Mouse (Mus musculus) myocyte (in vitro differentiated cells): Measurements from ENCODE around the gene Camk2n1. TPM values are rescaled to one million over a fixed set of nuclear protein-coding genes. Genes with fewer than 3 reads are reported as not detected.
A peak's percentile ranks its signal among the peaks of the same experiment; 100 is the strongest.
"Not testable (repeated sequence)": the region's sequence is repeated elsewhere in the genome, so short reads cannot be mapped to it uniquely, and the experiment has no call there.

Source experiments
- H3K27me3 ChIP-seq: one replicate; pipeline ENCODE4 v1.6.1; 2011; ENCODE audit not compliant: control insufficient read depth, insufficient read depth, insufficient read length
- H3K36me3 ChIP-seq: one replicate; pipeline ENCODE4 v1.6.1; 2011; ENCODE audit not compliant: control insufficient read depth, insufficient read depth
- H3K4me2 ChIP-seq: one replicate; pipeline ENCODE4 v1.6.1; 2011; ENCODE audit warnings: low read depth, control low read depth
- H3K4me3 ChIP-seq: one replicate; pipeline ENCODE4 v1.5.1; 2011; ENCODE audit warnings: mild to moderate bottlenecking, control low read depth, moderate library complexity
- H3K79me2 ChIP-seq: one replicate; pipeline ENCODE4 v1.6.1; 2011; ENCODE audit not compliant: control insufficient read depth, insufficient read depth
- H3ac ChIP-seq: one replicate; pipeline ENCODE4 v1.6.1; 2011; ENCODE audit not compliant: control insufficient read depth, insufficient read length
- CEBPB ChIP-seq: IDR thresholded peaks from 2 replicates; pipeline ENCODE4 v1.6.1; 2011; ENCODE audit warnings: mild to moderate bottlenecking, moderate library complexity; ENCODE audit not compliant: poor library complexity, insufficient read depth, severe bottlenecking
- E2F4 ChIP-seq: IDR thresholded peaks from one replicate; pipeline ENCODE4 v1.6.1; 2011; ENCODE audit warnings: mild to moderate bottlenecking, control low read depth, moderate library complexity; ENCODE audit not compliant: insufficient read depth
- MAX ChIP-seq: IDR thresholded peaks from one replicate; pipeline ENCODE4 v1.6.1; 2011; ENCODE audit warnings: low read depth, mild to moderate bottlenecking, control low read depth
- MYOD1 ChIP-seq, 3 experiments: IDR thresholded peaks; one replicate each; pipeline ENCODE4 v1.6.1; 2011; ENCODE audit warnings: control low read depth in 2 of 3, low read depth in 2 of 3, mild to moderate bottlenecking in 2 of 3, moderate library complexity in 1 of 3; ENCODE audit not compliant: insufficient read length in 2 of 3, control insufficient read depth in 1 of 3
- MYOG ChIP-seq, 3 experiments: IDR thresholded peaks; one replicate each; pipeline ENCODE4 v1.6.1; 2011; ENCODE audit warnings: control low read depth in 2 of 3, low read depth in 2 of 3, mild to moderate bottlenecking in 2 of 3; ENCODE audit not compliant: insufficient read length in 2 of 3, control insufficient read depth in 1 of 3, insufficient read depth in 1 of 3
- POLR2A ChIP-seq: IDR thresholded peaks from one replicate; pipeline ENCODE4 v1.6.1; 2011; ENCODE audit warnings: low read depth, mild to moderate bottlenecking, control low read depth, moderate library complexity; ENCODE audit not compliant: insufficient read length
- POLR2AphosphoS2 ChIP-seq: IDR thresholded peaks from one replicate; pipeline ENCODE4 v1.6.1; 2011; ENCODE audit warnings: low read depth, control low read depth; ENCODE audit not compliant: insufficient read length
- REST ChIP-seq: IDR thresholded peaks from one replicate; pipeline ENCODE4 v1.6.1; 2011; ENCODE audit warnings: mild to moderate bottlenecking, control low read depth, moderate library complexity; ENCODE audit not compliant: insufficient read depth, insufficient read length
- SRF ChIP-seq: IDR thresholded peaks from one replicate; pipeline ENCODE4 v1.6.1; 2011; ENCODE audit warnings: low read depth; ENCODE audit not compliant: control insufficient read depth, insufficient read length
- TCF12 ChIP-seq: IDR thresholded peaks from one replicate; pipeline ENCODE4 v1.6.1; 2011; ENCODE audit warnings: mild to moderate bottlenecking, control low read depth; ENCODE audit not compliant: poor library complexity, insufficient read depth, severe bottlenecking
- TCF3 ChIP-seq: IDR thresholded peaks from one replicate; pipeline ENCODE4 v1.6.1; 2011; ENCODE audit warnings: low read depth, control low read depth; ENCODE audit not compliant: insufficient read length
- USF1 ChIP-seq: IDR thresholded peaks from one replicate; pipeline ENCODE4 v1.6.1; 2011; ENCODE audit warnings: low read depth, mild to moderate bottlenecking, control low read depth, moderate library complexity
- polyA plus RNA-seq: library from polyadenylated mRNA; unstranded; fragments of >200 nt; fragmentation: generic; extraction: Trizol; gene quantifications from one replicate; pipeline ENCODE4 v1.2.1, GENCODE M21; 2012; ENCODE audit warnings: missing spikeins

Gene Camk2n1
- polyA plus RNA-seq, 1 experiment: 0.48 TPM

DNA sequence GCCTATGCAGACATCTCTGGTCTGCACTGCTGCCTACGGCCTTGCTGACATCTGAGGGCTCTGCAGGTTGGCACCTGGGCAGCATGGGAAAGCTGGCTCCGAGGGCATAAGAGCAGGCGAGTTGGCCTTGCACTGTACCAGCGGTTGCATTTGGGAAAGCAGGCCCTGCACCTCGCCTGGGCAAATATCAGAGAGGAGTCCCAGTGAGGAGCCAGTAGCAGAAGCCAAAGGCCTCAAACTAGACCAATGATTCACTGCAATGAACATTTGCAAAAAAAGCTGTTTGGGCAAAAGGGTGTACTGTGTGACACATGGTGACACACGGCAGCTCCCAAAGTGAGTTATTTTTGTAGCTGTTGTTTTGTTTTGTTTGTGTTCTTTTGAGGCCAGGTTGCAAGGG, 29.1 kb upstream of the Camk2n1 start:
- no peak for TF ChIP-seq REST
- TF ChIP-seq POLR2A: no peak
- TF ChIP-seq SRF: no peak
- TF ChIP-seq USF1: no peak
- Histone ChIP-seq H3K36me3 (no peaks in the 10 kb centered on the region), H3K27me3 (peaks cover 11% of the 10 kb centered on the region), H3K79me2 (no peaks in the 10 kb centered on the region), H3ac (no peak overlapping the region), H3K4me3 (no peak overlapping the region), H3K4me2 (no peak overlapping the region)

DNA sequence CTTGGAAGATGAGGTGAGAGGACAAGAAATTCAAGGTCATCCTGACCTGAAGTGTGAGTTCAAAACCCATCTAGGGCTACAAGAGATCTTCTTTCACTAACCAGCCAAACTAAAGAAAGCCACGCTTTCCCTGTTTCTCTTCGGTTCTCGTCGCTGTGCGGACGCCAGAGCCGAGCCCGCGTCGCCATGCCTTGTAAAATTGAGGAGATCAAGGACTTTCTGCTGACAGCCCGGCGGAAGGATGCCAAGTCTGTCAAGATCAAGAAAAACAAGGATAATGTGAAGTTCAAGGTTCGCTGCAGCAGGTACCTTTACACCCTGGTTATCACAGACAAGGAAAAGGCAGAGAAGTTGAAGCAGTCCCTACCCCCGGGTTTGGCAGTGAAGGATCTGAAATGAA, 28.5 kb upstream of the Camk2n1 start:
- not testable (repeated sequence) for H3K36me3 ChIP-seq, H3K4me3 ChIP-seq, H3ac ChIP-seq, H3K79me2 ChIP-seq, H3K4me2 ChIP-seq, H3K27me3 ChIP-seq

DNA sequence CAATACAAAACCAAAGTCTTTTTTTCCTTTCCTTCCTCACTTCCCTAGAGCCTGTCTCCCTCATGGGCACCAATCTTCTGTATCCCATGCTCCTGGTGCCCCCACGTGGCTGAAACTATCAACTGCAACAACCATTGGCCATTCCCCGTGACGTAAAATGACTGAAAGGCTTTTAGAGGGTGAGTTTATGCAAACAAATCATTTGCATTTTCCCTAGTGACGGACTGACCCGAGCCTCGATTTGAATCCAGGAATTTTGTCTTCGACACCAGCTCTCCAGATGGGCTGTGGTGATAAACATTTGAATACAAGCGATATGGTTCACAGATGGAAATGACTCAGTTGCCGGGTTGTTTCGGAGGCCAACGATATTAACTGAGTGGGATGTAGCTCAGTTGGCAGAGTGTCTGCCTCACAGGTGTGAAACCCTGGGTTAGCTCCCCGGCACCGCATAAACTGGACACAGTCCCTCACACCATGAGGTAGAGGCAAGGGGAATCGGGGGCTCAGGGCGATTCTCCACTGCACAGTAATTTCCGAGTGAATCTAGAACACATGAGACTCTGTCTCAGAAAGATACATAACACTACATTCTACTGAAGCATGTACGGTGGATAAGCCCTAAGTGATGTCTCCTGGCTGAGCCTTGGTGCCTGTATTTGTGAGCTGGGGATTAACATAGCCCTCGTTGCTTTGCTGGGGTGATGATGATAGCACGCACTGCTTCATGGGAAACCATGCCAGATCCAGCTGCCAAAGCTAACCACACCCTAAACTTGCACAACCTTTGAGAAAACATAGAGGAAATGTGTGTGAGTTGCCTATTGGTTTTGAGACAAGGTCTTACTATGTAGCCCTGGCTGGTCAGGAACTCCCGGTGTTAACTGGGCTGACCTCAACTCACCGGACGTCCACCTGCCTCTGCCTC, 27.1 kb upstream of the Camk2n1 start:
- H3K4me3 ChIP-seq: no peak overlapping the region

DNA sequence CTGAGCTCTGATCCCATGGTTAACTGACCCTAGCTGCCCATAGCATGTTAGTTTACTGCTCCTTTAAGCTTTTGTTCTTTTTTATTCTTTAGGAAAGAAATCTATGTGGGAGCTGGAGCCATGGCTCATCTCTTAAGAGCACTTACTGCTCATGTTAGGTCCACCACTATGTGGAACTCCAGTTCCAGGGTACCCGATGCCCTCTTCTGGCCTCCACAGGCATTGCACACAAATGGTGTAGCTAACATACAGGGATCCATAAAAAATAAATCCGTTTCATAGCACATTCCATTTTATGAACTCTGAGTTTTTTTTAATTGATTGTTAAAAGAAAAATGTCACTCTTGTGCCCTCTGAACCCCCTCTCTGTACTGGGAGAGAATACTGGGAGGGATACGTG, 24.3 kb upstream of the Camk2n1 start:
- no peak overlapping the region for H3ac ChIP-seq
- no peak overlapping the region for H3K4me3 ChIP-seq
- H3K27me3 ChIP-seq: no peaks in the 10 kb centered on the region
- TF ChIP-seq CEBPB: no peak
- no peak for TF ChIP-seq MYOG (IDR thresholded peaks at IDR 0.05; ENCODE audit: control insufficient read depth in 1 of 3, insufficient read depth in 1 of 3, insufficient read length in 2 of 3, low read depth in 2 of 3)
- no peak for TF ChIP-seq USF1
- no peak for TF ChIP-seq TCF12
- TF ChIP-seq POLR2AphosphoS2: no peak
- TF ChIP-seq TCF3: no peak
- TF ChIP-seq REST: no peak
- TF ChIP-seq MAX: no peak
- no peak for TF ChIP-seq POLR2A
- no peak for TF ChIP-seq MYOD1 (IDR thresholded peaks at IDR 0.05; ENCODE audit: control insufficient read depth in 1 of 3, insufficient read length in 2 of 3, low read depth in 2 of 3)
- no peak for TF ChIP-seq SRF
- no peak for TF ChIP-seq E2F4
- no peaks in the 10 kb centered on the region for H3K36me3 ChIP-seq
- peaks cover 2% of the 10 kb centered on the region for H3K79me2 ChIP-seq
- no peak overlapping the region for H3K4me2 ChIP-seq

More for the DNA sequence above, 27.1 kb upstream of the Camk2n1 start:
- H3ac ChIP-seq: no peak overlapping the region
- no peaks in the 10 kb centered on the region for H3K79me2 ChIP-seq
- H3K36me3 ChIP-seq: no peaks in the 10 kb centered on the region
- H3K4me2 ChIP-seq: peak overlapping the region; percentile 39
- no peaks in the 10 kb centered on the region for H3K27me3 ChIP-seq
- TF ChIP-seq REST (no peak), MYOD1 (IDR thresholded peaks at IDR 0.05; ENCODE audit: control insufficient read depth in 1 of 3, insufficient read length in 2 of 3, low read depth in 2 of 3) (no peak), TCF12 (no peak), MAX (no peak), SRF (no peak), CEBPB (no peak), USF1 (no peak), POLR2A (no peak), MYOG (IDR thresholded peaks at IDR 0.05; ENCODE audit: control insufficient read depth in 1 of 3, insufficient read depth in 1 of 3, insufficient read length in 2 of 3, low read depth in 2 of 3) (no peak), TCF3 (no peak), E2F4 (no peak), POLR2AphosphoS2 (no peak)

DNA sequence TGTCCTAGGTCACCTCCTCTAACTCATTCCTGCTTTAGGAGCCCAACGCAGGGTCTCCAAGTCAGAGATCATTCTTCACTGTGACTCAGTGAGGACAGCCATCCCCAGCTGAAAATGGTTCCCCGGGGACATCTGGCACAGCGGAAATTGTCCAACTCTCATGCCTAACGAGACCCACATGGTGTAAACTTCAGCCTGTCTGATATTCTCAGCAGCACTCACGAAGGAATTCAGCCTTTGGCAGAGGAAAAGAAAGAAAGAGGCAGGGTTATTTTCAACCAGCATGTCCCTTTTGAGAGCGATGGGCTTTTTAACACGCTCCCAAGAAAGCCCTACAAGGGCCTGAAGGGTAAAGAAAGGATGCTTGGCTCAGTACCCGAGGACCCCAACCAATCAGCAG, 22.8 kb upstream of the Camk2n1 start:
- Histone ChIP-seq H3K79me2 (peaks cover 17% of the 10 kb centered on the region), H3ac (no peak overlapping the region), H3K27me3 (no peaks in the 10 kb centered on the region), H3K4me3 (no peak overlapping the region), H3K4me2 (no peak overlapping the region), H3K36me3 (no peaks in the 10 kb centered on the region)
- TF ChIP-seq SRF (no peak), MYOG (IDR thresholded peaks at IDR 0.05; ENCODE audit: control insufficient read depth in 1 of 3, insufficient read depth in 1 of 3, insufficient read length in 2 of 3, low read depth in 2 of 3) (no peak), TCF3 (no peak), E2F4 (no peak), USF1 (no peak), POLR2AphosphoS2 (no peak), TCF12 (no peak)
